Mouse (Mus musculus): Measurements from ENCODE around the gene Arg2. TPM values are rescaled to one million over a fixed set of nuclear protein-coding genes. Genes with fewer than 3 reads are reported as not detected.

The Arg2 gene
- polyA plus RNA-seq (2012; fragmentation: generic; extraction: Trizol) = 0.15 TPM
- long read RNA-seq, experiment 1 = 0 reads
- long read RNA-seq, experiment 2 = 0 reads

- H3K79me3 ChIP-seq (ENCODE audit: low read depth) = no peaks in the 10 kb centered on the region
- no peaks in the 10 kb centered on the region for H3K79me2 ChIP-seq (ENCODE audit: control insufficient read depth, insufficient read depth)
- H3K27me3 ChIP-seq (ENCODE audit: control insufficient read depth, insufficient read depth, insufficient read length) = peaks cover 21% of the 10 kb centered on the region
- H3K4me3 ChIP-seq (ENCODE audit: insufficient read depth, poor library complexity, severe bottlenecking) = no peak within 1 kb of the TSS
- TF ChIP-seq CTCF (IDR thresholded peaks at IDR 0.05; ENCODE audit: control insufficient read depth, insufficient read depth, insufficient read length) (no peak), FOSL1 (IDR thresholded peaks at IDR 0.05; ENCODE audit: insufficient read depth, low read length, poor library complexity, severe bottlenecking) (no peak), USF1 (IDR thresholded peaks at IDR 0.05; ENCODE audit: low read depth) (no peak), MYOG (IDR thresholded peaks at IDR 0.05; ENCODE audit: control insufficient read depth, extremely low read depth, insufficient read length) (no peak), CEBPB (IDR thresholded peaks at IDR 0.05; ENCODE audit: low read depth) (no peak), MAX (IDR thresholded peaks at IDR 0.05) (no peak), MYOD1 (IDR thresholded peaks at IDR 0.05; ENCODE audit: control insufficient read depth, insufficient read length, low read depth) (no peak)
- H3ac ChIP-seq (ENCODE audit: control insufficient read depth, insufficient read length, low read depth) = no peak within 1 kb of the TSS
- H3K36me3 ChIP-seq (ENCODE audit: control insufficient read depth, insufficient read depth) = no peaks in the 10 kb centered on the region
Measured at GRCm38 (mm10) chr12:79130299-79131177, at the start of gene Arg2. Gene Arg2, plus strand, starts transcription at chr12:79130777.

GRCm38 (mm10) chr12:79089182-79089812 is 41.3 kb upstream of the Arg2 start, which contains the start of gene Pigh:
Gene Pigh, minus strand, starts transcription at chr12:79089651.
- Histone ChIP-seq H3K79me3 (ENCODE audit: low read depth) (no peaks in the 10 kb centered on the region), H3K79me2 (ENCODE audit: control insufficient read depth, insufficient read depth) (no peaks in the 10 kb centered on the region), H3K27me3 (ENCODE audit: control insufficient read depth, insufficient read depth, insufficient read length) (no peaks in the 10 kb centered on the region), H3ac (ENCODE audit: control insufficient read depth, insufficient read length, low read depth) (peak within 1 kb of the TSS; percentile 88), H3K36me3 (ENCODE audit: control insufficient read depth, insufficient read depth) (no peaks in the 10 kb centered on the region), H3K4me3 (ENCODE audit: insufficient read depth, poor library complexity, severe bottlenecking) (peak within 1 kb of the TSS; percentile 39)
- TF ChIP-seq MYOG (IDR thresholded peaks at IDR 0.05; ENCODE audit: control insufficient read depth, extremely low read depth, insufficient read length) (no peak), MAX (IDR thresholded peaks at IDR 0.05) (no peak), FOSL1 (IDR thresholded peaks at IDR 0.05; ENCODE audit: insufficient read depth, low read length, poor library complexity, severe bottlenecking) (no peak), CEBPB (IDR thresholded peaks at IDR 0.05; ENCODE audit: low read depth) (no peak), CTCF (IDR thresholded peaks at IDR 0.05; ENCODE audit: control insufficient read depth, insufficient read depth, insufficient read length) (no peak), USF1 (IDR thresholded peaks at IDR 0.05; ENCODE audit: low read depth) (no peak), MYOD1 (IDR thresholded peaks at IDR 0.05; ENCODE audit: control insufficient read depth, insufficient read length, low read depth) (no peak)

GRCm38 (mm10) chr12:79092569-79092968 is 38.0 kb upstream of the Arg2 start:
- H3K79me2 ChIP-seq (ENCODE audit: control insufficient read depth, insufficient read depth) = no peaks in the 10 kb centered on the region
- TF ChIP-seq MYOG (IDR thresholded peaks at IDR 0.05; ENCODE audit: control insufficient read depth, extremely low read depth, insufficient read length) (no peak), FOSL1 (IDR thresholded peaks at IDR 0.05; ENCODE audit: insufficient read depth, low read length, poor library complexity, severe bottlenecking) (no peak), MAX (IDR thresholded peaks at IDR 0.05) (no peak), CTCF (IDR thresholded peaks at IDR 0.05; ENCODE audit: control insufficient read depth, insufficient read depth, insufficient read length) (peak; percentile 70), CEBPB (IDR thresholded peaks at IDR 0.05; ENCODE audit: low read depth) (no peak), MYOD1 (IDR thresholded peaks at IDR 0.05; ENCODE audit: control insufficient read depth, insufficient read length, low read depth) (no peak), USF1 (IDR thresholded peaks at IDR 0.05; ENCODE audit: low read depth) (no peak)
- H3K27me3 ChIP-seq (ENCODE audit: control insufficient read depth, insufficient read depth, insufficient read length) = no peaks in the 10 kb centered on the region
- H3ac ChIP-seq (ENCODE audit: control insufficient read depth, insufficient read length, low read depth) = no peak overlapping the region
- no peaks in the 10 kb centered on the region for H3K36me3 ChIP-seq (ENCODE audit: control insufficient read depth, insufficient read depth)
- H3K4me3 ChIP-seq (ENCODE audit: insufficient read depth, poor library complexity, severe bottlenecking) = no peak overlapping the region
- H3K79me3 ChIP-seq (ENCODE audit: low read depth) = no peaks in the 10 kb centered on the region

DNA sequence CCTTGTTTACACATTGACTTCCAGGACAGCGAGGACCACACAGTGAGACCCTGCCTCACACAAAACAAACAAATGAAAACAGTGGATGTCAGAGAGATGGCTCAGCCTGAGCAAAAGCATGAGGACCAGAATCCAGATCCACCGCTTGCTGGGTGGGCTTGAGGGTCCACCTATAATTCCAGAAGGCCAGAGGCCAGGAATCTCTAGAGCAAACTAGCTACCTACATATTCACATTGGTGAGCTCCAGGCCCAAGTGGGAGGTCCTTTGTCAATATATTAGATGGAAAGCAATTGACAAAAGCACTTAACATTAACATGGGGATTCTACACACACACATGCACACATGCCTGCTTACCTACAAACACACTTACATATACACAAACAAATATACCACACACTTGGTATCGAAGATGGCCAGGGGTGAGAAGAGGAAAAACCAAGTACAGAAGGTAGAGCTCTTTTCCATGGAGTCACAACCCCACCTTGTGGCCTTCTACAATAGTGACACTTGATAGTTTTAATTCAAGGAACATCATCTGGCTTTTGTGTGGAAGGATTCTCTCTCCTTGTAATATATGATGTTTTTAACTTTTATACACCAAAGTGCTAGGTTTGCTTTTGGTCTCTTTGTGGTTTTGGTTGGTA is 33.3 kb upstream of the Arg2 start:
- Histone ChIP-seq H3K4me3 (ENCODE audit: insufficient read depth, poor library complexity, severe bottlenecking) (no peak overlapping the region), H3K36me3 (ENCODE audit: control insufficient read depth, insufficient read depth) (no peaks in the 10 kb centered on the region), H3ac (ENCODE audit: control insufficient read depth, insufficient read length, low read depth) (no peak overlapping the region), H3K79me2 (ENCODE audit: control insufficient read depth, insufficient read depth) (no peaks in the 10 kb centered on the region), H3K27me3 (ENCODE audit: control insufficient read depth, insufficient read depth, insufficient read length) (no peaks in the 10 kb centered on the region), H3K79me3 (ENCODE audit: low read depth) (no peaks in the 10 kb centered on the region)
- TF ChIP-seq USF1 (IDR thresholded peaks at IDR 0.05; ENCODE audit: low read depth) (no peak), CTCF (IDR thresholded peaks at IDR 0.05; ENCODE audit: control insufficient read depth, insufficient read depth, insufficient read length) (peak; percentile 25), MYOD1 (IDR thresholded peaks at IDR 0.05; ENCODE audit: control insufficient read depth, insufficient read length, low read depth) (no peak)

GRCm38 (mm10) chr12:79103773-79104172 is 26.8 kb upstream of the Arg2 start:
- Histone ChIP-seq H3K79me3 (ENCODE audit: low read depth) (no peaks in the 10 kb centered on the region), H3K79me2 (ENCODE audit: control insufficient read depth, insufficient read depth) (no peaks in the 10 kb centered on the region), H3K36me3 (ENCODE audit: control insufficient read depth, insufficient read depth) (no peaks in the 10 kb centered on the region), H3K4me3 (ENCODE audit: insufficient read depth, poor library complexity, severe bottlenecking) (no peak overlapping the region), H3ac (ENCODE audit: control insufficient read depth, insufficient read length, low read depth) (no peak overlapping the region), H3K27me3 (ENCODE audit: control insufficient read depth, insufficient read depth, insufficient read length) (no peaks in the 10 kb centered on the region)
- no peak for TF ChIP-seq CTCF (IDR thresholded peaks at IDR 0.05; ENCODE audit: control insufficient read depth, insufficient read depth, insufficient read length)
- TF ChIP-seq MAX (IDR thresholded peaks at IDR 0.05) = no peak
- TF ChIP-seq MYOG (IDR thresholded peaks at IDR 0.05; ENCODE audit: control insufficient read depth, extremely low read depth, insufficient read length) = no peak
- TF ChIP-seq MYOD1 (IDR thresholded peaks at IDR 0.05; ENCODE audit: control insufficient read depth, insufficient read length, low read depth) = no peak
- TF ChIP-seq CEBPB (IDR thresholded peaks at IDR 0.05; ENCODE audit: low read depth) = no peak
- TF ChIP-seq FOSL1 (IDR thresholded peaks at IDR 0.05; ENCODE audit: insufficient read depth, low read length, poor library complexity, severe bottlenecking) = no peak
- no peak for TF ChIP-seq USF1 (IDR thresholded peaks at IDR 0.05; ENCODE audit: low read depth)
